Mouse (Mus musculus): ENCODE measurements around the gene Gm3250.

DNA sequence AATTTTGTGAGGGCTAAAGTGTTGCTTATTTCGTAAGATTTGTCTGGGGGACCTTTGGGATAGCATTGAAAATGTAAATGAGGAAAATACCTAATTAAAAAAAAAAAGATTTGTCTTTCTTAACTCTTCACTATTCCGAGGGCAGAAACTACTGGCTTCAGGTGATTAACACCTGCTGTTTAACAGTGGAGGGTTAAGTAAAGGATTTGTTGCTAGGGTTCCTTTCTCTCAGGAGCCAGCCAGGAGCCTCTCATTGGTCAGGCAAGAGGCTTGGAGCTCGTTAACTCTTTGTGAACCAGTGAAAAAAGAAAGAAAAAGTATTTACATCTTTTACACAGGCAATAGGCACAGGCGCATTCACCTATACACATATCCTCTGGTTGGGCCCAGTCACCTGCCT lies 36.9 kb upstream of the Gm3250 start:
- TF ChIP-seq CTCF (IDR thresholded peaks at IDR 0.05; ENCODE audit: low read depth, low read length), result no peak
- no peak for TF ChIP-seq GATA1 (IDR thresholded peaks at IDR 0.05; ENCODE audit: borderline replicate concordance, low read length)
- TF ChIP-seq TAL1 (conservative IDR thresholded peaks at IDR 0.05; ENCODE audit: low read depth, low read length), result no peak
